Mouse (Mus musculus): ENCODE data around the gene Asf1b.
A peak's percentile ranks its signal among the peaks of the same experiment; 100 is the strongest.
"Not testable (repeated sequence)": the region's sequence is repeated elsewhere in the genome, so short reads cannot be mapped to it uniquely, and the experiment has no call there.

Asf1b gene

GRCm38 (mm10) chr8:83964015-83964765, 8.9 kb downstream of the Asf1b start:
- no peak for DNase-seq

- DNase-seq, result no peak
Measured at GRCm38 (mm10) chr8:83967701-83968100, 12.4 kb downstream of the Asf1b start.

DNA sequence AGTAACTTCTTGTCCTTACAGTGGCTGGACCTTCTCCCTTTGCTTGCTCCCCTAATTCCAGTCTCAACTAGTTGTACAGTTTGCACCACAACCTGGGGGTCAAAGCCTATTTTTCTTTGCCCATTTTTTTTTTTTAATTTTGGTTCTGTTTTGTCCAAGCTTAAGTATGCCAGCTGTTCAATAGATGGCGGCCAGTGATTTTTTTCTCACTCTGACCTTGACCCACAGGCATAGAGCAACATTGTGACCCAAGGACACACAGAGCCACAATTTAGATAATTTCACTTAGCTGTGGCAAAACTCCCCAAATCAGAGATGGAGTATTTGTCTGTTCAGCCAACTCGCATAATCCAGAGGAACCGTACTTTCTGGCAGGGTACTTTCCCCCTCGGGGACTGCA, 15.8 kb downstream of the Asf1b start:
- DNase-seq, result no peak

GRCm38 (mm10) chr8:83971661-83972060, 16.4 kb downstream of the Asf1b start:
- no peak for DNase-seq

- DNase-seq, result peak; percentile 98 to 99
Measured at GRCm38 (mm10) chr8:83972150-83973120, 17.1 kb downstream of the Asf1b start, which contains the start of gene Prkaca. Gene Prkaca (plus strand): TSS chr8:83972993.

DNA sequence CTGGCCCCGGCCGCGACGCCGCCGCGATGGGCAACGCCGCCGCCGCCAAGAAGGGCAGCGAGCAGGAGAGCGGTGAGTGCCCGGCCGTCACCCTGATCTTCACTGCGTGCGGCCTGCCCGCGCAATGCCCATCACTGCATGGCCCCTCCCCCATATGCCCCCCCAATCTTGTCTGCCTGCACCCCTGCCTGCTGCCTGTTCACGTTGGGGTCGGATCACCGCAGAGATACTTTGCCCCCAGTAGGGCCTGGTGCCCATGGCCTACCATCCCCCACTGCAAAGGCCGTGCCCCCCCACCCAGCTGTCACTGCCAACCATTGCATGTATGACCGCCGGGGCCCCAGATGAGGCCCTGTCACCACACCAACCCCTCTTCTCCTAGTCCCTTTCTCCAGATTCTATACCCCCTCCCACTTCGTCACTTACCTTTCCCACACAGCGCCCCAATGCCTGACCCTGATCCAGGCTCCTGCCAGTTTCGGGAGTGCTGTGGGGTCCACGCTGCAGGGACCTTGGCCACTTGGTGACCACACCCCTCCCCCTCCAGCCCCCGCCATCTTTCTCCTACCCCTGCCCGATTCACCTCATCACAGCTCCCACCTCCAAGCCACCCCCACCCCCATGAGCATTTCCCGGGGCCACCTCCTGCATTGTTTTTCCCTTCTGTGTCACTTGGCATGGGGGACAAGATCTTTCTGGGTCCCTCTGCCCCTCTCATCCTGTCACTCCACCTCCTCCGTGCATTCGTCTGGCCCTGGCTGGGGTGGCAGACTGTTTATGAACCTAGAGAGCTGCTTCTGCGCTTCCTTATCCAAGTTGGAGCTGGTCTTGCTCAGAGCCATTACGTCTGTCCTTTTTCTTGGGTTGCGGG, 18.1 kb downstream of the Asf1b start:
- DNase-seq, result peak in 1 of 2 experiments; percentile 38

GRCm38 (mm10) chr8:83974521-83974920, 19.2 kb downstream of the Asf1b start:
- DNase-seq, result no peak

- DNase-seq, result peak in 1 of 2 experiments; percentile 72
Measured at GRCm38 (mm10) chr8:83976101-83976630, 20.9 kb downstream of the Asf1b start.

GRCm38 (mm10) chr8:83976779-83977350, 21.6 kb downstream of the Asf1b start:
- peak in 1 of 2 experiments; percentile 42 for DNase-seq

DNA sequence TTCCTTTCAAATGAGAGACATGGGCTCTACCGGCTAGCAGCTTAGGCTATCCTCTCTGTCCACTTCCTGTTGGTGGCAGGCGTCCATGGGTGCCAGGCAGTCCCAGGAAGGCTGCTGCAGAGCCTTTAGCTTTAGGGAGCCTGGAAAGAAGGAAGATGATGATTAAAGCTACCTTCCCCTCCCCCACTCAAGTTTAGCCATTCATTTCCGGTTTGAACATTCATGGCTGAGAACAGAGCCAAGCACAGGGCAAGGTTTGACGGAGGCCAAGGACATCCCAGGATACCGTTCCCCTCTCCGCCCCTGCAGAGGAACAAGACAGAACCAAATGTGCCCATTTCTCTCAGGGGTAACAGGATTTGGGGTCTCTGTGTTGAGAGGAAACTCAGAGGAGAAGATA, 22.3 kb downstream of the Asf1b start:
- peak; percentile 46 to 48 for DNase-seq

GRCm38 (mm10) chr8:83978200-83978599, 22.9 kb downstream of the Asf1b start:
- no peak for DNase-seq

- no peak for DNase-seq
Measured at GRCm38 (mm10) chr8:83980250-83980649, 24.9 kb downstream of the Asf1b start.

GRCm38 (mm10) chr8:83980845-83981244, 25.5 kb downstream of the Asf1b start:
- peak in 1 of 2 experiments; percentile 40 for DNase-seq

DNA sequence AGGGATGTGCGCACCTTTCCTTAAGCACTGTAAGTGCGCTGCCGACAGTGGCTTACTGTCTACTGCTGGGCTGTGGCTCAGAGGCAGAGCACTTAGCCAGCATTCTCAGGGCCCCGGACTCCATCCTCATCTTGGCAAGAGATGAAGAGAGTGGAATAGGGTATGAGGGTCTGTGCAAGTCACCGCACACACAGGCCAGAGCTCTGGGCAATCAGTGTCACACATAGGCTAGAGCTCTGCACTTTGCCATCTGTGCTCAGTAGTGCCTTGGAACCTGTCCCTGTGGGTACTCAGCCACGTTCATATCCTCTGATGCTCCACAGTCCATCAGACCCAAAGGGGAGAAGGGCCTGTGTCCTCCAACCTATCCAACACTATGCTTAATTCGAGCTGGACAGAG, 26.2 kb downstream of the Asf1b start:
- no peak for DNase-seq

DNA sequence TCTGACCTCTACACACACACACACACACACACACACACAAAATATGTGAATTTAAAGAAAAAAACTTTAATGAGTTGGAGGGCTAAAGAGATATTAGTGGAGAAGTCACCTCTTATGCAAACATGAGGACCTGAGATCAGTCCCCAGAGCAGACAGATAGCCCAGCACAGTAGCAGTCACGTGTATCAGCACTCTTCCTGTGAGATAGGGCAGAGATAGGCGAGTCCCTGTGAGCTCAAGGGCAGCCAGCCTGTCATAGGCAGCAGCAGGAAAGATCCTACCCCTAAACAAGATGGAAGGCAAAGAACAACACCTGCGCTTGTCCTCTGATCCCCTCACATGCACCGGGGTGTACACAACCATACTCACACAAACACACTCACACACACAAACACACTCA, 27.1 kb downstream of the Asf1b start:
- DNase-seq, result no peak

GRCm38 (mm10) chr8:83983222-83983621, 27.9 kb downstream of the Asf1b start:
- not testable (repeated sequence) for DNase-seq

- DNase-seq, result no peak
Measured at GRCm38 (mm10) chr8:83989243-83989642, 33.9 kb downstream of the Asf1b start.

DNA sequence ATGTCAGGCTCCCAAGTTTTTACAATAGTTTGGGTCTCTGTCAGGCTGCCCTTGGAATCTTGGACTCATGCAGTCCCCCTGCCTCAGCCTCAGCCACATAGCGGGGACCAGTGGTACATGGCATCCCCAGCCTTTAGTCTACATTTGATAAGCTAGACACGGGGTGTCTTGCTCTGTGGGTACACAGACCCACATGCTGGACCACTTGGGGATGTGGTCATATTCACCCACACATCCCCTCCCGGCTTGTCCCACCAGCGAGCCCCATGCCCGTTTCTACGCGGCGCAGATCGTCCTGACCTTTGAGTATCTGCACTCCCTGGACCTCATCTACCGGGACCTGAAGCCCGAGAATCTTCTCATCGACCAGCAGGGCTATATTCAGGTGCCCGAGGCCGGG, 34.9 kb downstream of the Asf1b start:
- DNase-seq, result no peak

- DNase-seq, result no peak
Measured at GRCm38 (mm10) chr8:83992488-83992887, 37.2 kb downstream of the Asf1b start.

GRCm38 (mm10) chr8:83994030-83994429, 38.7 kb downstream of the Asf1b start:
- no peak for DNase-seq

- peak in 1 of 2 experiments; percentile 16 for DNase-seq
Measured at GRCm38 (mm10) chr8:83995973-83996372, 40.7 kb downstream of the Asf1b start.

Measured in kidney, postnatal 36 days (tissue).